Mouse (Mus musculus): ENCODE data around the gene Accs. TPM values are rescaled to one million over a fixed set of nuclear protein-coding genes. Genes with fewer than 3 reads are reported as not detected.

The Accs gene
- 6.6 and 7.2 TPM in 2 replicates for polyA plus RNA-seq (2015; fragmentation: Nextera tagmentation; extraction: Ambion mirVana)

GRCm38 (mm10) chr2:93849505-93850089 is at the start of gene Accs:
Gene Accs (minus strand): TSS chr2:93849943.
- Histone ChIP-seq H3K9me3 (replicated peaks; ENCODE audit: control insufficient read depth, low read length) (no peaks in the 10 kb centered on the region), H3K27me3 (ENCODE audit: control insufficient read depth, insufficient read depth, low read length) (no peaks in the 10 kb centered on the region), H3K4me3 (replicated peaks; ENCODE audit: low read length) (peak within 1 kb of the TSS; percentile 57), H3K27ac (ENCODE audit: low read length) (peak within 1 kb of the TSS; percentile 85), H3K4me1 (ENCODE audit: control insufficient read depth, insufficient read depth, low read length) (peaks cover 12% of the 10 kb centered on the region), H3K4me2 (ENCODE audit: low read depth, low read length) (peak within 1 kb of the TSS; percentile 88), H3K9ac (ENCODE audit: low read length) (peak within 1 kb of the TSS; percentile 84), H3K36me3 (ENCODE audit: control insufficient read depth, insufficient read depth, low read length) (no peaks in the 10 kb centered on the region)
- ATAC-seq (ENCODE audit: insufficient read depth, low FRiP score) = peak; percentile 82
- 1% methylated on average over 28 of the region's 28 CpGs for WGBS

- peak overlapping the region; percentile 47; the same call in 1 of the 2 replicates for H3K27ac ChIP-seq (ENCODE audit: low read length)
- no peaks in the 10 kb centered on the region for H3K9me3 ChIP-seq (replicated peaks; ENCODE audit: control insufficient read depth, low read length)
- no peak overlapping the region for H3K4me2 ChIP-seq (ENCODE audit: low read depth, low read length)
- no peaks in the 10 kb centered on the region for H3K36me3 ChIP-seq (ENCODE audit: control insufficient read depth, insufficient read depth, low read length)
- peaks cover 4% of the 10 kb centered on the region; the same call in 1 of the 2 replicates for H3K4me1 ChIP-seq (ENCODE audit: control insufficient read depth, insufficient read depth, low read length)
- WGBS = 20% methylated on average over 9 of the region's 9 CpGs
- H3K27me3 ChIP-seq (ENCODE audit: control insufficient read depth, insufficient read depth, low read length) = no peaks in the 10 kb centered on the region
- peak; percentile 75 for ATAC-seq (ENCODE audit: insufficient read depth, low FRiP score)
- no peak overlapping the region for H3K9ac ChIP-seq (ENCODE audit: low read length)
- H3K4me3 ChIP-seq (replicated peaks; ENCODE audit: low read length) = no peak overlapping the region
Observed at GRCm38 (mm10) chr2:93891611-93892280, 42.0 kb upstream of the Accs start.

GRCm38 (mm10) chr2:93890143-93890542 is 40.4 kb upstream of the Accs start:
- no peak for ATAC-seq (ENCODE audit: insufficient read depth, low FRiP score)
- no peak overlapping the region for H3K9ac ChIP-seq (ENCODE audit: low read length)
- H3K36me3 ChIP-seq (ENCODE audit: control insufficient read depth, insufficient read depth, low read length) = no peaks in the 10 kb centered on the region
- no peak overlapping the region for H3K27ac ChIP-seq (ENCODE audit: low read length)
- no peak overlapping the region for H3K4me2 ChIP-seq (ENCODE audit: low read depth, low read length)
- H3K9me3 ChIP-seq (replicated peaks; ENCODE audit: control insufficient read depth, low read length) = no peaks in the 10 kb centered on the region
- WGBS = 67% methylated on average over 8 of the region's 8 CpGs
- H3K27me3 ChIP-seq (ENCODE audit: control insufficient read depth, insufficient read depth, low read length) = no peaks in the 10 kb centered on the region
- peaks cover 6% of the 10 kb centered on the region; the same call in 1 of the 2 replicates for H3K4me1 ChIP-seq (ENCODE audit: control insufficient read depth, insufficient read depth, low read length)
- no peak overlapping the region for H3K4me3 ChIP-seq (replicated peaks; ENCODE audit: low read length)

DNA sequence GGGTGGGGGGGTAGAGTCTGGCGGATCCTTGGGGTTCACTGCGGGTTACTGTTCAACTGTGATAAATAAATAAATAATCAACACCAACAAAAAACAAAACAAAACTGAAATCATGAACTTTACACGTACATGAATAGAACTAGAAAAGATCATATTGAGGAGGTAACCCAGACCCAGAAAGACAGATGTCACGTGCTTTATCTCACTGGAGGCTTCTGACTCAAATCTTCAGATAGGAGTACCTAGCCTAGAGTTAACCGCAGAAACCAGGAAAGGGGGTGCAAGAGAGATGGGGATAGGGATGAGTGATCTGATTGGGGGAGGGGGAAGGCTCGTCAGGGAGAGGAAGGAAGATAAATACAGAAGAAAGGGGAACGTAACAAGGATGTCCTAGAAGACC is 39.3 kb upstream of the Accs start:
- H3K9me3 ChIP-seq (replicated peaks; ENCODE audit: control insufficient read depth, low read length) = no peaks in the 10 kb centered on the region
- ATAC-seq (ENCODE audit: insufficient read depth, low FRiP score) = no peak
- H3K9ac ChIP-seq (ENCODE audit: low read length) = no peak overlapping the region
- H3K36me3 ChIP-seq (ENCODE audit: control insufficient read depth, insufficient read depth, low read length) = no peaks in the 10 kb centered on the region
- no peak overlapping the region for H3K27ac ChIP-seq (ENCODE audit: low read length)
- H3K4me2 ChIP-seq (ENCODE audit: low read depth, low read length) = no peak overlapping the region
- WGBS = 85% methylated on average over 7 of the region's 7 CpGs
- peaks cover 6% of the 10 kb centered on the region; the same call in 1 of the 2 replicates for H3K4me1 ChIP-seq (ENCODE audit: control insufficient read depth, insufficient read depth, low read length)
- H3K4me3 ChIP-seq (replicated peaks; ENCODE audit: low read length) = no peak overlapping the region
- H3K27me3 ChIP-seq (ENCODE audit: control insufficient read depth, insufficient read depth, low read length) = no peaks in the 10 kb centered on the region

DNA sequence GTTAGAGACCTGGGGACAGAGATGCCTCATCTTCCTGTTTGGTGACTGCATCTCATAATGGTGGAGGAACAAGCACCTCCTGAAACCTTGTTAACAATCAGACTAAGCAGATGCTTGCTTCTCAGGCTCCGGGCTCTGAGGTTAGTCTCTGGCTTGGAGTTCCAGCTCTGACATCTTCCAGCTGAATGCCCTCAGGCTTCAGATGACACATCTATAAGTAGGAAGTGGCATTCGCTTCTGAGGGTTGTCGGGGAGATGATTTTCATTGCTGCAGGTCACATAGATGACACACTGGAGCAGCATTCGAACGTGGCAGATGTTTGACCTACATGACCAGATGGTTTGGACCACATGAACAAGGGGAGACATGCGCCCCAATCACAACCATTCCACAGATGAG is 38.6 kb upstream of the Accs start:
- Histone ChIP-seq H3K27ac (ENCODE audit: low read length) (no peak overlapping the region), H3K9me3 (replicated peaks; ENCODE audit: control insufficient read depth, low read length) (no peaks in the 10 kb centered on the region), H3K9ac (ENCODE audit: low read length) (no peak overlapping the region), H3K27me3 (ENCODE audit: control insufficient read depth, insufficient read depth, low read length) (no peaks in the 10 kb centered on the region), H3K4me2 (ENCODE audit: low read depth, low read length) (no peak overlapping the region), H3K4me3 (replicated peaks; ENCODE audit: low read length) (no peak overlapping the region), H3K36me3 (ENCODE audit: control insufficient read depth, insufficient read depth, low read length) (no peaks in the 10 kb centered on the region), H3K4me1 (ENCODE audit: control insufficient read depth, insufficient read depth, low read length) (peaks cover 6% of the 10 kb centered on the region; the same call in 1 of the 2 replicates)
- no peak for ATAC-seq (ENCODE audit: insufficient read depth, low FRiP score)
- WGBS = 78% methylated on average over 6 of the region's 6 CpGs

DNA sequence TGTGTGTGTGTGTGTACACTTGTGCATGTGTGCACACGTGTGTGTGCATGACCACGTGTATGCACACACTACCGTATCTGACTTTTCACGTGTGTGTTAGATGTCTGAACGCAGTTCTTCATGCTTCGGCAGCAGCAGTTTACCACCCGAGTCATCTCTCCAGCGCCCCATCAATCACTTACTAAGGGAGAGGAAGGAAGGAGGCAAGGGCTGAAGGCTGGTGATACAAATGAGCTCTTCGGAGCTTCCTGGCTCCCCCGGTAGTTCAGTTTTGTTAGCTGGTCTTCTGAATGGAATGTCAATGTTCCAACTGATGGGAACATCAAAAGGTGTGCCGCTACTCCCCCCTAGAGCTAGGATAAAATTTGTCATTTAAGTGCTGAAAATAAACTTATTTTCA is 37.5 kb upstream of the Accs start:
- WGBS = 48% methylated on average over 11 of the region's 11 CpGs
- H3K9ac ChIP-seq (ENCODE audit: low read length) = no peak overlapping the region
- H3K9me3 ChIP-seq (replicated peaks; ENCODE audit: control insufficient read depth, low read length) = no peaks in the 10 kb centered on the region
- no peaks in the 10 kb centered on the region for H3K36me3 ChIP-seq (ENCODE audit: control insufficient read depth, insufficient read depth, low read length)
- H3K4me3 ChIP-seq (replicated peaks; ENCODE audit: low read length) = no peak overlapping the region
- no peak overlapping the region for H3K4me2 ChIP-seq (ENCODE audit: low read depth, low read length)
- peak overlapping the region; percentile 84; the same call in 1 of the 2 replicates for H3K27ac ChIP-seq (ENCODE audit: low read length)
- peaks cover 6% of the 10 kb centered on the region; the same call in 1 of the 2 replicates for H3K4me1 ChIP-seq (ENCODE audit: control insufficient read depth, insufficient read depth, low read length)
- no peaks in the 10 kb centered on the region for H3K27me3 ChIP-seq (ENCODE audit: control insufficient read depth, insufficient read depth, low read length)
- ATAC-seq (ENCODE audit: insufficient read depth, low FRiP score) = no peak

GRCm38 (mm10) chr2:93886013-93886794 is 36.5 kb upstream of the Accs start:
- peak; percentile 61 for ATAC-seq (ENCODE audit: insufficient read depth, low FRiP score)
- no peak overlapping the region for H3K4me2 ChIP-seq (ENCODE audit: low read depth, low read length)
- WGBS = 32% methylated on average over 10 of the region's 10 CpGs

DNA sequence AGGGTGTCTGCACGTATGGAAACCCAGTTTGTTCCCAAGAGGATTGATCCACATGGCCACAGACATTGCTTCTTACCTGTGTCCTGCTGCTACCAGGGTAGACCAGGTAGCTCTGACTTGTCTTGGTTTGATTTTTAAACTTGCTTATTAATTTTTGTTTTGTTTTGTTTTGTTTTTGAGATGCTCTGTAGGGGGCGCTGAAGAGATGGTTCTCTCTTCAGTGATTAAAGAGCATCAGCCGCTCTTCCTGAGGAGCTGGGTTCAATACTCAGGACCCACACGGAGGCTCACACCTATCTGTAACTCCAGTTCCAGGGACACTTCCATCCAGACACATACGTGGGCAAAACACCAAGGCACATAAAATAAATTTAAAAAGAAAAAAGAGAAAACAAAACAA is 33.3 kb upstream of the Accs start:
- Histone ChIP-seq H3K27me3 (ENCODE audit: control insufficient read depth, insufficient read depth, low read length) (no peaks in the 10 kb centered on the region), H3K27ac (ENCODE audit: low read length) (no peak overlapping the region), H3K9ac (ENCODE audit: low read length) (no peak overlapping the region), H3K4me1 (ENCODE audit: control insufficient read depth, insufficient read depth, low read length) (peaks cover 6% of the 10 kb centered on the region; the same call in 1 of the 2 replicates), H3K4me2 (ENCODE audit: low read depth, low read length) (no peak overlapping the region), H3K4me3 (replicated peaks; ENCODE audit: low read length) (no peak overlapping the region), H3K9me3 (replicated peaks; ENCODE audit: control insufficient read depth, low read length) (no peaks in the 10 kb centered on the region), H3K36me3 (ENCODE audit: control insufficient read depth, insufficient read depth, low read length) (no peaks in the 10 kb centered on the region)
- ATAC-seq (ENCODE audit: insufficient read depth, low FRiP score) = no peak
- 64% methylated on average over 5 of the region's 5 CpGs for WGBS

More at GRCm38 (mm10) chr2:93886013-93886794, 36.5 kb upstream of the Accs start:
- Histone ChIP-seq H3K27ac (ENCODE audit: low read length) (peak overlapping the region; percentile 84), H3K27me3 (ENCODE audit: control insufficient read depth, insufficient read depth, low read length) (no peaks in the 10 kb centered on the region), H3K9ac (ENCODE audit: low read length) (peak overlapping the region; percentile 40; the same call in 1 of the 2 replicates), H3K9me3 (replicated peaks; ENCODE audit: control insufficient read depth, low read length) (no peaks in the 10 kb centered on the region), H3K4me1 (ENCODE audit: control insufficient read depth, insufficient read depth, low read length) (peaks cover 6% of the 10 kb centered on the region; the same call in 1 of the 2 replicates), H3K36me3 (ENCODE audit: control insufficient read depth, insufficient read depth, low read length) (no peaks in the 10 kb centered on the region), H3K4me3 (replicated peaks; ENCODE audit: low read length) (no peak overlapping the region)

All from stomach, embryonic 16.5 days (tissue).